Mouse (Mus musculus): ENCODE results near the gene Ylpm1.

DNA sequence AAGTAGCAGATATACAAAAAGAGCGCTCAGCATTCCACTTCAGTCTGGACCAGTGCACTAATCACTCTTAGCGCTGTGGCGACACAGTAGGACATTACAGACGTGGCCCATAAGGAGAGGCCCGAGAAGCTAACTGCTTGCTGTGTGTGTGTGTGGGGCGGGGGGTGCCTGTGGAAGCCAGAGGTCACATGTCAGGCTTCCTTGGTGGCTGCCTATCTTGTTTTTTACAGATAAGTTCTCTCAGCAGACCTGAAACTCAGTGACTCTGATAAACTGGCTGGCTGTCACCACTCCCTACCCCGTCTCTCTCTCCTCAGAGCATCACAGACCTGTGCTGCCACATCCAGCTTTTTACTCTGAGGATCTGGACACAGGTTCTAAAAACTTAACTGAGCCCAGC, 33.5 kb upstream of the Ylpm1 start:
- TF ChIP-seq CTCF (conservative IDR thresholded peaks at IDR 0.05; ENCODE audit: low read length) (no peak), NANOG (IDR thresholded peaks at IDR 0.05; ENCODE audit: borderline replicate concordance, low read length) (no peak), POU5F1 (IDR thresholded peaks at IDR 0.05; ENCODE audit: borderline replicate concordance, low read length) (no peak)

Measured in E14TG2a.4 (cell line).